Mouse (Mus musculus) thymus, postnatal 36 days (tissue): ENCODE results near the gene Hephl1.

ENCODE experiments used
- DNase-seq, 2 experiments: peaks; one replicate each; pipeline ENCODE4 v3.0.0; 2022; ENCODE audit warnings: mixed read lengths in 2 of 2

The Hephl1 gene

GRCm38 (mm10) chr9:15015223-15015956, 96.5 kb downstream of the Hephl1 start:
- DNase-seq, result peak; percentile 65 to 67

DNA sequence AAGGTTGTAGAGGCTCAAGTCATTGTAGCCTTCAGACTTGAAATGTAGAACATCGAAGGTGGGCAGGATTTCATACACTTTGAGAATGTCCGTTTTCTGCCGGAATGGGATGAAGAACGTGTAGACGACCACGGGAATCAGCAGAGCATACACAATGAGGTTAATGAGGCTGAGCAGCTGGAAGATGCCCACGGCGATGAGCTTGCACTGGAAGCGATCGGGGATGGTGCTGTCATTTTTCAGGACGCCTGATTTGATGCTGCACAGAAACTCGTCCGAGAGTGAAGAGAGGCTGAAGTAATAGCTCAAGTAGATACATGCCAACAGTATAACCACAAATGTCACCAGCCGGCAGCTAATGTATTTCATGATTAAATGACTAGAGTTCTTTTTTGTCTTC, 104.3 kb downstream of the Hephl1 start:
- DNase-seq, result no peak

- DNase-seq, result no peak
These were observed 107.6 kb downstream of the Hephl1 start for GRCm38 (mm10) chr9:15004298-15004685.

GRCm38 (mm10) chr9:15003676-15004297, 108.1 kb downstream of the Hephl1 start:
- no peak for DNase-seq

GRCm38 (mm10) chr9:15002995-15003613, 108.8 kb downstream of the Hephl1 start:
- no peak for DNase-seq
